In genomic region chr5:116409689-116410590, GRCm38 (mm10) we compare ENCODE assay signal across 11 mouse cellular contexts. TPM values are rescaled to one million over a fixed set of nuclear protein-coding genes. Genes with fewer than 3 reads are reported as not detected.
DNase-seq lines count a peak whose midpoint lies in the region; ATAC-seq and TF ChIP-seq lines count a peak whose summit lies in the region.
"Had no signal": no experiment of that assay in that cellular context is flagged by ENCODE, and none has a peak within 500 bp of the region (broad histone marks: within the 10 kb centered on the region; RNA-seq: fewer than 3 reads in every experiment).

No protein-coding gene starts in this region.

- peaks cover 36% of the 10 kb centered on the region for H3K4me1 ChIP-seq in heart, embryonic 16.5 days (ENCODE audit: control insufficient read depth, insufficient read depth, low read length)
- peaks cover 21% of the 10 kb centered on the region for H3K4me1 ChIP-seq in embryonic facial prominence, embryonic 15.5 days
- H3K4me1 ChIP-seq in lung, postnatal 0 days (ENCODE audit: insufficient read depth, low read depth, low read length) = peaks cover 27% of the 10 kb centered on the region; the same call in 1 of the 2 replicates

- H3K4me2 ChIP-seq in heart, embryonic 16.5 days (ENCODE audit: low read depth, low read length) = peak overlapping the region; percentile 28; the same call in 1 of the 2 replicates
- peak overlapping the region; percentile 26 for H3K4me2 ChIP-seq in embryonic facial prominence, embryonic 15.5 days (replicated peaks)
- 0 out of 2 replicates have a peak overlapping the region, but pooled peaks have one; percentile 0 for H3K4me2 ChIP-seq in lung, postnatal 0 days (replicated peaks; ENCODE audit: low read depth, low read length)

- H3K9me3 ChIP-seq in heart, embryonic 16.5 days (replicated peaks; ENCODE audit: control insufficient read depth, low read length) = no peaks in the 10 kb centered on the region
- H3K9me3 ChIP-seq in embryonic facial prominence, embryonic 15.5 days (replicated peaks) = no peaks in the 10 kb centered on the region
- no peaks in the 10 kb centered on the region for H3K9me3 ChIP-seq in lung, postnatal 0 days (ENCODE audit: low read length)

- peak; percentile 37; the same call in 1 of the 2 replicates for ATAC-seq in heart, embryonic 16.5 days (replicated peaks; ENCODE audit: extremely low read depth, insufficient read depth, low FRiP score)
- no peak; the same call in 1 of the 2 replicates for ATAC-seq in embryonic facial prominence, embryonic 15.5 days (ENCODE audit: insufficient number of reproducible peaks, low FRiP score, low TSS enrichment, low read depth)
- ATAC-seq in lung, postnatal 0 days = peak; percentile 31
- ATAC-seq in erythroblast, adult 5-6 weeks (replicated peaks; ENCODE audit: low FRiP score, poor library complexity, severe bottlenecking) = no peak

- 9% methylated on average over 16 of the region's 16 CpGs for WGBS in heart, embryonic 16.5 days
- WGBS in embryonic facial prominence, embryonic 15.5 days = 7% methylated on average over 16 of the region's 16 CpGs
- WGBS in lung, postnatal 0 days = 9% methylated on average over 16 of the region's 16 CpGs

- H3K9ac ChIP-seq in heart, embryonic 16.5 days (ENCODE audit: low read length) = 0 out of 2 replicates have a peak overlapping the region, but pooled peaks have one; percentile 3
- no peak overlapping the region for H3K9ac ChIP-seq in embryonic facial prominence, embryonic 15.5 days
- H3K9ac ChIP-seq in lung, postnatal 0 days (replicated peaks; ENCODE audit: low read depth) = no peak overlapping the region

- no peak for TF ChIP-seq CTCF in lung, postnatal 0 days (IDR thresholded peaks at IDR 0.05)

- H3K27ac ChIP-seq in heart, embryonic 16.5 days (ENCODE audit: low read length) = peak overlapping the region; percentile 37
- H3K27ac ChIP-seq in embryonic facial prominence, embryonic 15.5 days (replicated peaks) = peak overlapping the region; percentile 58; the same call in 1 of the 2 replicates
- H3K27ac ChIP-seq in lung, postnatal 0 days (ENCODE audit: low read length) = peak overlapping the region; percentile 76

- H3K27me3 ChIP-seq in heart, embryonic 16.5 days (ENCODE audit: control insufficient read depth, insufficient read depth, low read length) = no peaks in the 10 kb centered on the region
- H3K27me3 ChIP-seq in embryonic facial prominence, embryonic 15.5 days = no peaks in the 10 kb centered on the region
- H3K27me3 ChIP-seq in lung, postnatal 0 days (replicated peaks; ENCODE audit: insufficient read depth, low read length) = no peaks in the 10 kb centered on the region

- TF ChIP-seq EP300 in lung, postnatal 0 days (IDR thresholded peaks at IDR 0.05) = peak; percentile 74

- peaks cover 13% of the 10 kb centered on the region for H3K36me3 ChIP-seq in heart, embryonic 16.5 days (ENCODE audit: control insufficient read depth, insufficient read depth)
- H3K36me3 ChIP-seq in embryonic facial prominence, embryonic 15.5 days = no peaks in the 10 kb centered on the region; the same call in 1 of the 2 replicates
- no peaks in the 10 kb centered on the region for H3K36me3 ChIP-seq in lung, postnatal 0 days (ENCODE audit: insufficient read depth, low read length)

- H3K4me3 ChIP-seq in heart, embryonic 16.5 days (ENCODE audit: low read length) = no peak overlapping the region
- no peak overlapping the region for H3K4me3 ChIP-seq in embryonic facial prominence, embryonic 15.5 days (replicated peaks)
- no peak overlapping the region for H3K4me3 ChIP-seq in lung, postnatal 0 days (ENCODE audit: low read depth, low read length)

- DNase-seq in heart, adult 9 months (ENCODE audit: low spot score in 2 of 2) = no peak
- peak; percentile 42 for DNase-seq in Muller cell, postnatal 12 days (ENCODE audit: inconsistent ontology term)
- DNase-seq in lung, postnatal 0 days (ENCODE audit: low spot score) = peak; percentile 81
- DNase-seq in gastrocnemius, adult 8-10 months (ENCODE audit: low spot score in 2 of 2) = no peak
- DNase-seq in cerebellum, adult 18-20 months = no peak
- DNase-seq: cerebellum, adult 9-11 months; left cerebral cortex, postnatal 4 days; thymus, adult 18-20 months had no signal

RNA-seq across cellular contexts. Expression of gene Hspb8, which starts 12.7 kb away (rescaled TPM):
- polyA plus RNA-seq in heart, embryonic 16.5 days (2015; fragmentation: Nextera tagmentation; extraction: Ambion mirVana) = 31.1 and 33.8 TPM in 2 replicates
- 22.2 and 25.0 TPM in 2 replicates for polyA plus RNA-seq in embryonic facial prominence, embryonic 15.5 days (2015; fragmentation: Nextera tagmentation; extraction: Ambion mirVana)
- polyA plus RNA-seq in lung, postnatal 0 days (2015; fragmentation: Nextera tagmentation; extraction: Ambion mirVana) = 22.2 and 23.6 TPM in 2 replicates
- total RNA-seq in erythroblast, adult 5-6 weeks (2015; ENCODE audit: low replicate concordance) = not detected in 2 replicates
- not detected in 2 replicates for total RNA-seq in erythroblast, adult 5-6 weeks (2017; ENCODE audit: low replicate concordance)
- 100 to 1,000 TPM; 239 to 425 (median 325) TPM for total RNA-seq in gastrocnemius, adult 8-10 months (2022)

Comparison
In these comparisons a context has a peak if more than half of its experiments do, and no peak if none do; other contexts are left out.
1. ATAC-seq: peak in heart, embryonic 16.5 days (single experiment) and lung, postnatal 0 days (single experiment); none in embryonic facial prominence, embryonic 15.5 days (single experiment) and erythroblast, adult 5-6 weeks (single experiment).
2. DNase-seq: peak in Muller cell, postnatal 12 days (single experiment) and lung, postnatal 0 days (single experiment); none in heart, adult 9 months (0 of 2), gastrocnemius, adult 8-10 months (0 of 2) and cerebellum, adult 18-20 months (0 of 2).
3. Peak in every context shown above with its lines, with median percentiles within 50 percentile points of each other: H3K27ac ChIP-seq and H3K4me2 ChIP-seq.